Mouse (Mus musculus): Measurements from ENCODE around the gene Lag3.
A peak's percentile ranks its signal among the peaks of the same experiment; 100 is the strongest.

DNA sequence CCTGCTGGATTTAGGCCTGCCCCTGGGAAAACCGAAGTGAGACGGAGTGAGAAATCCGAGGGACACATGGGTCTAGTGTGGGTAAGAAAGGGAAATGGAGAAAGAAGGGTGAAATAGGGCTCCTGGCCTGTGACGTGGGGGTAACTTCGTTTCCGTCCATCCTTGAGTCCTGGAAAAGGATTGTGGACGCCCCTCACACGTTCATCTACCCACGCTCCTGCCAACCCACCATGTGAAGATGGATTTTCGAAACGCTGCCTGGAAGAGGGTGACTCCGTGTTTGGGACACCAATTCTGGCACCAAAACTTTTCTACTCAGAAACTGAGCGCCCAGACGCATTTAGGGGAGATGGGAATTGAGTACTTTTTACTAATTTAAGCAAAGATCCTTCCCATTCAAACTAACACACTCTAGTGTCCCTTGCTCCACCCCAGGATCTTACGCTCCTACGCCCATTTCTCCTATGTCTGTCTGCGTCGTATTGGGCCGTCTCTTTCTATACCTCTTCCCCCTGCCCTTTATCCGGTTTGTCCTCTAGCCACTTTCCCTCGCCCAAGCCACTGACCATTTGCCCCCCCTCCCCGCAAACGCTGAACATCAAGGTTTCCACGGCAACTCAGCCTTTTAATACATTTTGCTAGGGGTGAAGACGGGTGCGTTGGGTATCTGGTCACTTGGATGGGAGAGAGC, 53.5 kb downstream of the Lag3 start:
- peak; percentile 14; the same call in 1 of the 2 replicates for TF ChIP-seq POLR2A (IDR thresholded peaks at IDR 0.05; ENCODE audit: borderline replicate concordance, insufficient read depth, low read length)
- no peak; the same call in 1 of the 2 replicates for TF ChIP-seq CTCF (IDR thresholded peaks at IDR 0.05; ENCODE audit: borderline replicate concordance, insufficient read depth, low read depth, low read length)

Measured in cerebellum, adult 2 months (tissue).